17 mouse cellular contexts compared by ENCODE assay signal in genomic region chr11:52435466-52435865, GRCm38 (mm10). TPM values are rescaled to one million over a fixed set of nuclear protein-coding genes. Genes with fewer than 3 reads are reported as not detected.
DNase-seq lines count a peak whose midpoint lies in the region; ATAC-seq lines count a peak whose summit lies in the region.
"Had no signal": no experiment of that assay in that cellular context is flagged by ENCODE, and none has a peak within 500 bp of the region (broad histone marks: within the 10 kb centered on the region; RNA-seq: fewer than 3 reads in every experiment).

No protein-coding gene starts in this region.

- WGBS in kidney, embryonic 16.5 days = 84% methylated on average over 5 of the region's 5 CpGs
- WGBS in heart, embryonic 11.5 days (ENCODE audit: insufficient replicate concordance) = 79% methylated on average over 5 of the region's 5 CpGs

- peaks cover 5% of the 10 kb centered on the region; the same call in 1 of the 2 replicates for H3K4me1 ChIP-seq in kidney, embryonic 16.5 days (ENCODE audit: insufficient read depth, low read length)
- no peaks in the 10 kb centered on the region for H3K4me1 ChIP-seq in heart, embryonic 11.5 days (ENCODE audit: control insufficient read depth, insufficient read depth, low read length)

- DNase-seq in adrenal gland, adult 2 months = peak; percentile 73
- DNase-seq in adrenal gland, postnatal 4 days (ENCODE audit: low spot score in 2 of 2) = no peak
- peak; percentile 33 for DNase-seq in adrenal gland, postnatal 10 days
- DNase-seq in adrenal gland, postnatal 25 days = peak; percentile 24
- DNase-seq in urinary bladder, adult 18-20 months (ENCODE audit: low spot score in 2 of 2) = no peak
- DNase-seq: cerebellum, adult 11-12 months; cerebellum, adult 2 months; cerebellum, adult 9-10 months; cerebellum, postnatal 10 days; cerebellum, postnatal 25 days; forebrain, postnatal 0 days had no signal

- H3K27ac ChIP-seq in kidney, embryonic 16.5 days (ENCODE audit: low read length) = no peak overlapping the region
- no peak overlapping the region for H3K27ac ChIP-seq in heart, embryonic 11.5 days (ENCODE audit: low read depth, low read length)
- H3K27ac ChIP-seq: embryonic facial prominence, embryonic 10.5 days; embryonic facial prominence, embryonic 12.5 days; forebrain, embryonic 13.5 days; forebrain, embryonic 15.5 days had no signal

- no peak overlapping the region for H3K4me3 ChIP-seq in kidney, embryonic 16.5 days (ENCODE audit: low read length)
- H3K4me3 ChIP-seq in heart, embryonic 11.5 days (ENCODE audit: low read depth, low read length) = no peak overlapping the region
- H3K4me3 ChIP-seq: embryonic facial prominence, embryonic 10.5 days; embryonic facial prominence, embryonic 12.5 days; forebrain, embryonic 13.5 days; forebrain, embryonic 15.5 days had no signal

- H3K4me2 ChIP-seq in kidney, embryonic 16.5 days (replicated peaks; ENCODE audit: low read depth, low read length) = no peak overlapping the region
- no peak overlapping the region for H3K4me2 ChIP-seq in heart, embryonic 11.5 days
- H3K4me2 ChIP-seq: embryonic facial prominence, embryonic 12.5 days; forebrain, embryonic 13.5 days; forebrain, embryonic 15.5 days had no signal

- 0 out of 2 replicates have a peak, but pooled peaks cover 5% of the 10 kb centered on the region for H3K9me3 ChIP-seq in kidney, embryonic 16.5 days (ENCODE audit: low read length)
- no peaks in the 10 kb centered on the region for H3K9me3 ChIP-seq in heart, embryonic 11.5 days (replicated peaks; ENCODE audit: control insufficient read depth, low read length)
- H3K9me3 ChIP-seq: embryonic facial prominence, embryonic 10.5 days; embryonic facial prominence, embryonic 12.5 days; forebrain, embryonic 15.5 days had no signal

- no peaks in the 10 kb centered on the region for H3K36me3 ChIP-seq in kidney, embryonic 16.5 days (ENCODE audit: insufficient read depth, low read length)
- H3K36me3 ChIP-seq in heart, embryonic 11.5 days (ENCODE audit: control insufficient read depth, insufficient read depth, low read length) = no peaks in the 10 kb centered on the region
- H3K36me3 ChIP-seq: embryonic facial prominence, embryonic 10.5 days; embryonic facial prominence, embryonic 12.5 days; forebrain, embryonic 15.5 days had no signal

- no peak for ATAC-seq in kidney, embryonic 16.5 days (ENCODE audit: low FRiP score, low TSS enrichment)
- no peak for ATAC-seq in heart, embryonic 11.5 days (replicated peaks; ENCODE audit: insufficient number of reproducible peaks, low FRiP score, low TSS enrichment)
- ATAC-seq: forebrain, embryonic 13.5 days; forebrain, embryonic 15.5 days; forebrain, postnatal 0 days had no signal

- no peak overlapping the region for H3K9ac ChIP-seq in kidney, embryonic 16.5 days (replicated peaks; ENCODE audit: low read length)
- H3K9ac ChIP-seq in heart, embryonic 11.5 days (ENCODE audit: low read depth, low read length) = no peak overlapping the region
- H3K9ac ChIP-seq: embryonic facial prominence, embryonic 12.5 days; forebrain, embryonic 13.5 days; forebrain, embryonic 15.5 days; forebrain, postnatal 0 days had no signal

- H3K27me3 ChIP-seq in kidney, embryonic 16.5 days (ENCODE audit: insufficient read depth, low read length) = peaks cover 8% of the 10 kb centered on the region; the same call in 1 of the 2 replicates
- H3K27me3 ChIP-seq in heart, embryonic 11.5 days (ENCODE audit: control insufficient read depth, insufficient read depth, low read length) = peaks cover 3% of the 10 kb centered on the region; the same call in 1 of the 2 replicates

RNA-seq across cellular contexts. Expression of gene 9530068E07Rik, which starts 39.2 kb away (rescaled TPM):
- total RNA-seq in adrenal gland, adult 2 months (2021) = 100 to 1,000 TPM; 142 to 144 TPM
- 241 and 242 TPM in 2 replicates for polyA plus RNA-seq in adrenal gland, adult 2 months (2012; rRNA removed)
- 100 to 1,000 TPM; 181 to 192 TPM for total RNA-seq in adrenal gland, postnatal 4 days (2021)
- total RNA-seq in adrenal gland, postnatal 10 days (2021) = 100 to 1,000 TPM; 137 to 139 TPM
- 157 and 166 TPM in 2 replicates for total RNA-seq in adrenal gland, postnatal 25 days (2021)
- polyA plus RNA-seq in kidney, embryonic 16.5 days (2015; fragmentation: Nextera tagmentation; extraction: Ambion mirVana) = 251 and 263 TPM in 2 replicates
- polyA plus RNA-seq in heart, embryonic 11.5 days (2014; fragmentation: Nextera tagmentation; extraction: Ambion mirVana) = 211 and 244 TPM in 2 replicates

Comparison
In these comparisons a context has a peak if more than half of its experiments do, and no peak if none do; other contexts are left out.
1. DNase-seq: peak in adrenal gland, adult 2 months (single experiment), adrenal gland, postnatal 10 days (single experiment) and adrenal gland, postnatal 25 days (single experiment); none in adrenal gland, postnatal 4 days (0 of 2) and urinary bladder, adult 18-20 months (0 of 2).